Mouse (Mus musculus): ENCODE results near the gene Tmem115.

- no peak for TF ChIP-seq GATA1 (IDR thresholded peaks at IDR 0.05; ENCODE audit: low read length)
- no peak for TF ChIP-seq TAL1 (IDR thresholded peaks at IDR 0.05; ENCODE audit: low read length)
Measured at GRCm38 (mm10) chr9:107486507-107487225, 47.1 kb upstream of the Tmem115 start.
